Mouse (Mus musculus): ENCODE measurements around the gene Ddi1. TPM values are rescaled to one million over a fixed set of nuclear protein-coding genes. Genes with fewer than 3 reads are reported as not detected.
"Not testable (repeated sequence)": the region's sequence is repeated elsewhere in the genome, so short reads cannot be mapped to it uniquely, and the experiment has no call there.

Gene Ddi1
- polyA plus RNA-seq, 1 experiment from 2014 or later: 0.05 TPM

GRCm38 (mm10) chr9:6286770-6287169 lies 17.1 kb upstream of the Ddi1 start:
- H3K27ac ChIP-seq (ENCODE audit: low read depth, low read length): no peak overlapping the region
- H3K9ac ChIP-seq (ENCODE audit: low read depth, low read length): no peak overlapping the region
- H3K4me1 ChIP-seq (replicated peaks; ENCODE audit: control insufficient read depth, insufficient read depth, low read length): no peaks in the 10 kb centered on the region
- WGBS: 75% methylated on average over 1 of the region's 1 CpGs
- H3K36me3 ChIP-seq (ENCODE audit: control insufficient read depth, insufficient read depth): no peaks in the 10 kb centered on the region
- no peak for TF ChIP-seq CTCF (IDR thresholded peaks at IDR 0.05; ENCODE audit: low read depth)
- no peak overlapping the region for H3K4me3 ChIP-seq (ENCODE audit: low read depth, low read length)
- no peaks in the 10 kb centered on the region for H3K27me3 ChIP-seq (replicated peaks; ENCODE audit: control insufficient read depth, insufficient read depth, low read length)
- ATAC-seq: no peak
- H3K4me2 ChIP-seq (replicated peaks; ENCODE audit: low read depth): no peak overlapping the region
- H3K9me3 ChIP-seq (ENCODE audit: control insufficient read depth): no peaks in the 10 kb centered on the region

- no peak for ATAC-seq
- no peaks in the 10 kb centered on the region for H3K4me1 ChIP-seq (replicated peaks; ENCODE audit: control insufficient read depth, insufficient read depth, low read length)
- H3K9me3 ChIP-seq (ENCODE audit: control insufficient read depth): no peaks in the 10 kb centered on the region
- H3K36me3 ChIP-seq (ENCODE audit: control insufficient read depth, insufficient read depth): no peaks in the 10 kb centered on the region
- H3K27me3 ChIP-seq (replicated peaks; ENCODE audit: control insufficient read depth, insufficient read depth, low read length): no peaks in the 10 kb centered on the region
- H3K27ac ChIP-seq (ENCODE audit: low read depth, low read length): no peak overlapping the region
- H3K9ac ChIP-seq (ENCODE audit: low read depth, low read length): no peak overlapping the region
- H3K4me3 ChIP-seq (ENCODE audit: low read depth, low read length): no peak overlapping the region
- TF ChIP-seq CTCF (IDR thresholded peaks at IDR 0.05; ENCODE audit: low read depth): no peak
- no peak overlapping the region for H3K4me2 ChIP-seq (replicated peaks; ENCODE audit: low read depth)
Measured at GRCm38 (mm10) chr9:6277526-6277925, 7.9 kb upstream of the Ddi1 start.

GRCm38 (mm10) chr9:6276395-6276794 lies 6.7 kb upstream of the Ddi1 start:
- H3K36me3 ChIP-seq (ENCODE audit: control insufficient read depth, insufficient read depth): no peaks in the 10 kb centered on the region
- TF ChIP-seq CTCF (IDR thresholded peaks at IDR 0.05; ENCODE audit: low read depth): no peak
- WGBS: 71% methylated on average over 1 of the region's 1 CpGs

DNA sequence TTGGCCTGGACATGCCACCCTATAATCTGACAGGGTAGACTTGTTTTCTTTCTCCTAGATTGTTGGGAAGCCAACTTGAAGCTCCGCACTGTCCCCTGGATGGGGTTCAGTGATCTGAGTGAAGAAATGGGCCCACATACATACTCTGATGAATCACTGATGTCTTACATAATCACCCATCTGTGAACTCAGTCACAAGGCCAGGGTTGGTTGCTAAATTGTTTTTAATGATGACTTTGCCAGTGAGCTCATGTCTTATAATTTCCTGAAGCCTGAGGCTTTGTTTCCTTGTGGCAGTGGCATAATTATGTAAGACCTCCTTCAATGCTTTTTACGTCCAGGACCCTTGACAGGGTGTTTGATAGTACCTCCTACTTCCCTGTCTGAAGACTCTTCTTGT lies 4.8 kb downstream of the Ddi1 start:
- no peaks in the 10 kb centered on the region for H3K27me3 ChIP-seq (replicated peaks; ENCODE audit: control insufficient read depth, insufficient read depth, low read length)
- H3K9ac ChIP-seq (ENCODE audit: low read depth, low read length): no peak overlapping the region
- ATAC-seq: no peak
- H3K4me3 ChIP-seq (ENCODE audit: low read depth, low read length): no peak overlapping the region
- H3K27ac ChIP-seq (ENCODE audit: low read depth, low read length): no peak overlapping the region
- H3K36me3 ChIP-seq (ENCODE audit: control insufficient read depth, insufficient read depth): no peaks in the 10 kb centered on the region
- H3K9me3 ChIP-seq (ENCODE audit: control insufficient read depth): no peaks in the 10 kb centered on the region
- H3K4me1 ChIP-seq (replicated peaks; ENCODE audit: control insufficient read depth, insufficient read depth, low read length): no peaks in the 10 kb centered on the region
- WGBS: 89% methylated on average over 2 of the region's 2 CpGs
- TF ChIP-seq CTCF (IDR thresholded peaks at IDR 0.05; ENCODE audit: low read depth): no peak
- H3K4me2 ChIP-seq (replicated peaks; ENCODE audit: low read depth): no peak overlapping the region

More at GRCm38 (mm10) chr9:6276395-6276794, 6.7 kb upstream of the Ddi1 start:
- ATAC-seq: no peak
- no peaks in the 10 kb centered on the region for H3K9me3 ChIP-seq (ENCODE audit: control insufficient read depth)
- H3K4me1 ChIP-seq (replicated peaks; ENCODE audit: control insufficient read depth, insufficient read depth, low read length): no peaks in the 10 kb centered on the region
- H3K9ac ChIP-seq (ENCODE audit: low read depth, low read length): no peak overlapping the region
- H3K27me3 ChIP-seq (replicated peaks; ENCODE audit: control insufficient read depth, insufficient read depth, low read length): no peaks in the 10 kb centered on the region
- no peak overlapping the region for H3K4me3 ChIP-seq (ENCODE audit: low read depth, low read length)
- H3K4me2 ChIP-seq (replicated peaks; ENCODE audit: low read depth): no peak overlapping the region
- no peak overlapping the region for H3K27ac ChIP-seq (ENCODE audit: low read depth, low read length)

DNA sequence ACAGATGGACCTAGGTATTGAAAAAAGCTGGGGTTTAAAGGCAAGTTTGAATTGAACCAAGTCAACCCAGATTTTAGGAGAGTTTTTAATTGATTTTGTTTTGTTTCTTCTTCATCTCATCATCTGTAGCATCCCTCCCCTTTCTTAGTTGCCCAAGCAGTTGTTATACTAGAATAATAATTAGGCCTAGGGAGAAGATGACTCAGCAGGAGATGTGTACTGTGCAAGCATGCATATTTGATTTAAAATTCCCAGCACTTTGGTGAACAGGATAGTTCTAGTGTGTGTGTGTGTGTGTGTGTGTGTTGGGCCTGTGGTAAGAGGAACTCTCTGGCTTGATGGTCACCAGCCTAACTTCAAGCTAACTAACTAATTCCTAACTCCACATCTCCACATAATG lies 12.6 kb downstream of the Ddi1 start:
- Histone ChIP-seq H3K4me1 (replicated peaks; ENCODE audit: control insufficient read depth, insufficient read depth, low read length) (no peaks in the 10 kb centered on the region), H3K27me3 (replicated peaks; ENCODE audit: control insufficient read depth, insufficient read depth, low read length) (no peaks in the 10 kb centered on the region), H3K9ac (ENCODE audit: low read depth, low read length) (no peak overlapping the region), H3K4me2 (replicated peaks; ENCODE audit: low read depth) (no peak overlapping the region), H3K4me3 (ENCODE audit: low read depth, low read length) (no peak overlapping the region), H3K36me3 (ENCODE audit: control insufficient read depth, insufficient read depth) (no peaks in the 10 kb centered on the region), H3K27ac (ENCODE audit: low read depth, low read length) (no peak overlapping the region), H3K9me3 (ENCODE audit: control insufficient read depth) (no peaks in the 10 kb centered on the region)
- TF ChIP-seq CTCF (IDR thresholded peaks at IDR 0.05; ENCODE audit: low read depth): no peak
- ATAC-seq: no peak

GRCm38 (mm10) chr9:6251990-6252389 lies 17.7 kb downstream of the Ddi1 start:
- no peaks in the 10 kb centered on the region for H3K4me1 ChIP-seq (replicated peaks; ENCODE audit: control insufficient read depth, insufficient read depth, low read length)
- H3K9ac ChIP-seq (ENCODE audit: low read depth, low read length): no peak overlapping the region
- H3K27ac ChIP-seq (ENCODE audit: low read depth, low read length): no peak overlapping the region
- 75% methylated on average over 2 of the region's 2 CpGs for WGBS
- H3K27me3 ChIP-seq (replicated peaks; ENCODE audit: control insufficient read depth, insufficient read depth, low read length): no peaks in the 10 kb centered on the region
- TF ChIP-seq CTCF (IDR thresholded peaks at IDR 0.05; ENCODE audit: low read depth): no peak
- no peaks in the 10 kb centered on the region for H3K36me3 ChIP-seq (ENCODE audit: control insufficient read depth, insufficient read depth)
- no peak overlapping the region for H3K4me2 ChIP-seq (replicated peaks; ENCODE audit: low read depth)
- no peak overlapping the region for H3K4me3 ChIP-seq (ENCODE audit: low read depth, low read length)
- no peak for ATAC-seq
- no peaks in the 10 kb centered on the region for H3K9me3 ChIP-seq (ENCODE audit: control insufficient read depth)

GRCm38 (mm10) chr9:6250320-6250719 lies 19.3 kb downstream of the Ddi1 start:
- no peaks in the 10 kb centered on the region for H3K36me3 ChIP-seq (ENCODE audit: control insufficient read depth, insufficient read depth)
- H3K9me3 ChIP-seq (ENCODE audit: control insufficient read depth): no peaks in the 10 kb centered on the region
- no peak overlapping the region for H3K4me2 ChIP-seq (replicated peaks; ENCODE audit: low read depth)
- no peak for ATAC-seq
- no peak overlapping the region for H3K27ac ChIP-seq (ENCODE audit: low read depth, low read length)
- H3K9ac ChIP-seq (ENCODE audit: low read depth, low read length): no peak overlapping the region
- TF ChIP-seq CTCF (IDR thresholded peaks at IDR 0.05; ENCODE audit: low read depth): no peak
- no peak overlapping the region for H3K4me3 ChIP-seq (ENCODE audit: low read depth, low read length)
- WGBS: 54% methylated on average over 1 of the region's 1 CpGs
- H3K27me3 ChIP-seq (replicated peaks; ENCODE audit: control insufficient read depth, insufficient read depth, low read length): no peaks in the 10 kb centered on the region
- H3K4me1 ChIP-seq (replicated peaks; ENCODE audit: control insufficient read depth, insufficient read depth, low read length): no peaks in the 10 kb centered on the region

GRCm38 (mm10) chr9:6235982-6236381 lies 33.7 kb downstream of the Ddi1 start:
- WGBS: 100% methylated on average over 1 of the region's 1 CpGs

More at GRCm38 (mm10) chr9:6235982-6236381, 33.7 kb downstream of the Ddi1 start:
- H3K4me2 ChIP-seq (replicated peaks; ENCODE audit: low read depth); H3K4me3 ChIP-seq (ENCODE audit: low read depth, low read length); H3K27ac ChIP-seq (ENCODE audit: low read depth, low read length); H3K27me3 ChIP-seq (replicated peaks; ENCODE audit: control insufficient read depth, insufficient read depth, low read length); H3K9ac ChIP-seq (ENCODE audit: low read depth, low read length); ATAC-seq; H3K36me3 ChIP-seq (ENCODE audit: control insufficient read depth, insufficient read depth); H3K4me1 ChIP-seq (replicated peaks; ENCODE audit: control insufficient read depth, insufficient read depth, low read length); H3K9me3 ChIP-seq (ENCODE audit: control insufficient read depth): not testable (repeated sequence)

Measured in intestine, postnatal 0 days (tissue).